In the genomic region with DNA sequence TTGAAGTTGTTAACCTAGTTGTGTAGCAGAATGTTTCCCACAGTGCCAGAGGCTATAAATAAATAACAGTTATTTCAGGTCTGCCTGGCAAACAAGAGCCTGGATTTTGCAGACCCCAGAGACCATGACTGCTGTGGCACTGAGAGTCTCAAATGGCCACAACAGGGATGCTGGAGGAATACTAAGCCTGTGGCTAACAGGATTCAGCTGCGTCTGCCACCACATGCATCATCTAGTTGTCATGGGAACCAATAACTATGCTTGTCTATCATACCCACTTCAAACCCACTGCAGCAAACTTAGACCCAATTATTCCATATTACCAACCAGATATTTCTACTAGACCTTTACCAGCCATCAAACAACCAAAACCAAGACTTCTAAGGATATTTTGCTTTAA, we compare ENCODE assay signal across 18 mouse cellular contexts.
DNase-seq lines count a peak whose midpoint lies in the region; ATAC-seq and TF ChIP-seq lines count a peak whose summit lies in the region.
"Had no signal": no experiment of that assay in that cellular context is flagged by ENCODE, and none has a peak within 500 bp of the region (broad histone marks: within the 10 kb centered on the region; RNA-seq: fewer than 3 reads in every experiment).

No protein-coding gene starts in this region.

- no peak overlapping the region for H3K9ac ChIP-seq in forebrain, embryonic 12.5 days
- H3K9ac ChIP-seq in hindbrain, embryonic 15.5 days, result no peak overlapping the region
- H3K9ac ChIP-seq in midbrain, embryonic 15.5 days, result no peak overlapping the region
- H3K9ac ChIP-seq: heart, embryonic 12.5 days; limb, embryonic 13.5 days; liver, embryonic 15.5 days had no signal

- no peak overlapping the region for H3K27ac ChIP-seq in forebrain, embryonic 12.5 days
- H3K27ac ChIP-seq in forebrain, embryonic 10.5 days, result no peak overlapping the region
- no peak overlapping the region for H3K27ac ChIP-seq in hindbrain, embryonic 15.5 days (replicated peaks)
- 0 out of 2 replicates have a peak overlapping the region, but pooled peaks have one; percentile 45 for H3K27ac ChIP-seq in midbrain, embryonic 15.5 days
- H3K27ac ChIP-seq: limb, embryonic 13.5 days; liver, embryonic 15.5 days had no signal

- peak; percentile 41; the same call in 1 of the 2 replicates for ATAC-seq in forebrain, embryonic 12.5 days (ENCODE audit: low FRiP score)
- 0 out of 2 replicates have a peak, but pooled peaks have one; percentile 23 for ATAC-seq in hindbrain, embryonic 15.5 days (ENCODE audit: low FRiP score, low read depth)
- ATAC-seq in midbrain, embryonic 15.5 days (replicated peaks), result peak; percentile 88

- H3K4me3 ChIP-seq in forebrain, embryonic 12.5 days (replicated peaks), result no peak overlapping the region
- H3K4me3 ChIP-seq in forebrain, embryonic 10.5 days, result no peak overlapping the region
- no peak overlapping the region for H3K4me3 ChIP-seq in hindbrain, embryonic 15.5 days
- H3K4me3 ChIP-seq in midbrain, embryonic 15.5 days, result no peak overlapping the region
- H3K4me3 ChIP-seq in lung, adult 2 months (replicated peaks; ENCODE audit: extremely low read depth, low read depth, low read length), result no peak overlapping the region
- H3K4me3 ChIP-seq: heart, embryonic 12.5 days; limb, embryonic 13.5 days; liver, embryonic 15.5 days had no signal

- no peaks in the 10 kb centered on the region for H3K36me3 ChIP-seq in forebrain, embryonic 12.5 days (replicated peaks)
- H3K36me3 ChIP-seq in forebrain, embryonic 10.5 days (replicated peaks), result no peaks in the 10 kb centered on the region
- H3K36me3 ChIP-seq in hindbrain, embryonic 15.5 days, result no peaks in the 10 kb centered on the region
- H3K36me3 ChIP-seq in midbrain, embryonic 15.5 days (replicated peaks), result no peaks in the 10 kb centered on the region
- H3K36me3 ChIP-seq: heart, embryonic 12.5 days; limb, embryonic 13.5 days; liver, embryonic 15.5 days had no signal

- 17% methylated on average over 1 of the region's 1 CpGs for WGBS in forebrain, embryonic 12.5 days
- 30% methylated on average over 1 of the region's 1 CpGs for WGBS in forebrain, embryonic 10.5 days
- 4% methylated on average over 1 of the region's 1 CpGs for WGBS in hindbrain, embryonic 15.5 days
- 0% methylated on average over 1 of the region's 1 CpGs for WGBS in midbrain, embryonic 15.5 days
- WGBS in lung, adult 2 months, result 41% methylated on average over 1 of the region's 1 CpGs

- peaks cover 3% of the 10 kb centered on the region for H3K4me1 ChIP-seq in forebrain, embryonic 12.5 days
- H3K4me1 ChIP-seq in forebrain, embryonic 10.5 days, result peaks cover 18% of the 10 kb centered on the region
- no peaks in the 10 kb centered on the region for H3K4me1 ChIP-seq in hindbrain, embryonic 15.5 days (replicated peaks)
- peaks cover 7% of the 10 kb centered on the region for H3K4me1 ChIP-seq in midbrain, embryonic 15.5 days
- H3K4me1 ChIP-seq in lung, adult 2 months (ENCODE audit: control insufficient read depth, insufficient read depth, low read length), result no peaks in the 10 kb centered on the region
- H3K4me1 ChIP-seq: heart, embryonic 12.5 days; limb, embryonic 13.5 days; liver, embryonic 15.5 days had no signal

- DNase-seq in forebrain, embryonic 10.5 days (ENCODE audit: extremely low spot score, low spot score), result no peak
- peak; percentile 24 for DNase-seq in embryo, embryonic 10.5 days (ENCODE audit: low spot score)
- no peak for DNase-seq in gastrocnemius, adult 8-10 months (ENCODE audit: low spot score in 2 of 2)
- DNase-seq in layer of hippocampus, postnatal 36 days, result no peak
- no peak for DNase-seq in lung, adult 2 months
- DNase-seq: adrenal gland, postnatal 25 days; heart, postnatal 4 days; kidney, adult 11 months; kidney, postnatal 10 days; lung, postnatal 14 days; thymus, adult 2 months had no signal

- no peak overlapping the region for H3K4me2 ChIP-seq in forebrain, embryonic 12.5 days
- H3K4me2 ChIP-seq in hindbrain, embryonic 15.5 days, result no peak overlapping the region
- no peak overlapping the region for H3K4me2 ChIP-seq in midbrain, embryonic 15.5 days
- H3K4me2 ChIP-seq: heart, embryonic 12.5 days; limb, embryonic 13.5 days; liver, embryonic 15.5 days had no signal

- H3K27me3 ChIP-seq in forebrain, embryonic 12.5 days, result no peaks in the 10 kb centered on the region
- H3K27me3 ChIP-seq in forebrain, embryonic 10.5 days (ENCODE audit: poor library complexity, severe bottlenecking), result no peaks in the 10 kb centered on the region
- H3K27me3 ChIP-seq in hindbrain, embryonic 15.5 days, result no peaks in the 10 kb centered on the region
- H3K27me3 ChIP-seq in midbrain, embryonic 15.5 days (replicated peaks), result no peaks in the 10 kb centered on the region
- H3K27me3 ChIP-seq: CH12.LX; heart, embryonic 12.5 days; limb, embryonic 13.5 days; liver, embryonic 15.5 days had no signal

- no peak for TF ChIP-seq CTCF in lung, adult 2 months (IDR thresholded peaks at IDR 0.05; ENCODE audit: insufficient read depth, low read length)

- no peaks in the 10 kb centered on the region for H3K9me3 ChIP-seq in forebrain, embryonic 12.5 days
- no peaks in the 10 kb centered on the region for H3K9me3 ChIP-seq in forebrain, embryonic 10.5 days
- no peaks in the 10 kb centered on the region for H3K9me3 ChIP-seq in hindbrain, embryonic 15.5 days
- no peaks in the 10 kb centered on the region for H3K9me3 ChIP-seq in midbrain, embryonic 15.5 days
- H3K9me3 ChIP-seq: heart, embryonic 12.5 days; limb, embryonic 13.5 days; liver, embryonic 15.5 days had no signal

- no peak for TF ChIP-seq POLR2A in lung, adult 2 months (IDR thresholded peaks at IDR 0.05; ENCODE audit: borderline replicate concordance, extremely low read depth, low read depth, low read length)

Comparison
In these comparisons a context has a peak if more than half of its experiments do, and no peak if none do; other contexts are left out.
1. ATAC-seq: peak in every context shown above with its lines; median percentile 88 in midbrain, embryonic 15.5 days; 41 in forebrain, embryonic 12.5 days; 23 in hindbrain, embryonic 15.5 days.